Mouse (Mus musculus): ENCODE measurements around the gene Hoxb6.

The Hoxb6 gene

DNA sequence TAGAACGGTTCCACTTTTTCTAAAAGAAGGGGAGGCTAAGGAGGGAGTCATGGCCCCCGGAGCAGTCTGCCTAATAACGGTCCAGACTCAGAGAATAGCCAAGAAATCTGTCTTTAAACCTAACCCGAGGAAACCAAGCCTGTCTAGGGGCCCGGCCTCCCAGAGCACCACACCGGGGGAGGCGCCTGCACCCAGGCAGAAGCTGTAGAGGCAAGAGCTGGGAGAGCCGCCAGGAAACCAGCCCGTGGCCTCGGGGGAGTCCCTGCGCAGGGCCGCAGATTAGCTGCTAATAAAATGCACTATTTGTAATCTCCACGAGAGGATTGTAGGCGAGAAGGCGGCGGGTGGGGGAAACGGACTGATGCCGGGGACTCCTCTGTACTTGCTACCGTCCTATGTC lies 22.4 kb upstream of the Hoxb6 start:
- DNase-seq (ENCODE audit: extremely low spot score), result no peak

GRCm38 (mm10) chr11:96270996-96271540 lies 21.2 kb upstream of the Hoxb6 start, which contains the start of gene Hoxb9:
TSS of gene Hoxb9 (plus strand) at chr11:96271457.
- DNase-seq (ENCODE audit: extremely low spot score), result no peak

DNA sequence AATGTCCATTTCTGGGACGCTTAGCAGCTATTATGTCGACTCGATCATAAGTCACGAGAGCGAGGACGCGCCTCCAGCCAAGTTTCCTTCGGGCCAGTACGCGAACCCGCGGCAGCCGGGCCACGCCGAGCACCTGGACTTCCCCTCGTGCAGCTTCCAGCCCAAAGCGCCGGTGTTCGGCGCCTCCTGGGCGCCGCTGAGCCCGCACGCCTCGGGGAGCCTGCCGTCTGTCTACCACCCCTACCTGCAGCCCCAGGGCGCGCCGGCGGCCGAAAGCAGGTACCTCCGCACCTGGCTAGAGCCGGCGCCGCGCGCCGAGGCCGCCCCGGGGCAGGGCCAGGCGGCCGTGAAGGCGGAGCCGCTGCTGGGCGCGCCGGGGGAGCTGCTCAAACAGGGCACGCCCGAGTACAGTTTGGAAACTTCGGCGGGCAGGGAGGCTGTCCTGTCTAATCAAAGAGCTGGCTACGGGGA lies 20.7 kb upstream of the Hoxb6 start:
- DNase-seq (ENCODE audit: extremely low spot score), result no peak

DNA sequence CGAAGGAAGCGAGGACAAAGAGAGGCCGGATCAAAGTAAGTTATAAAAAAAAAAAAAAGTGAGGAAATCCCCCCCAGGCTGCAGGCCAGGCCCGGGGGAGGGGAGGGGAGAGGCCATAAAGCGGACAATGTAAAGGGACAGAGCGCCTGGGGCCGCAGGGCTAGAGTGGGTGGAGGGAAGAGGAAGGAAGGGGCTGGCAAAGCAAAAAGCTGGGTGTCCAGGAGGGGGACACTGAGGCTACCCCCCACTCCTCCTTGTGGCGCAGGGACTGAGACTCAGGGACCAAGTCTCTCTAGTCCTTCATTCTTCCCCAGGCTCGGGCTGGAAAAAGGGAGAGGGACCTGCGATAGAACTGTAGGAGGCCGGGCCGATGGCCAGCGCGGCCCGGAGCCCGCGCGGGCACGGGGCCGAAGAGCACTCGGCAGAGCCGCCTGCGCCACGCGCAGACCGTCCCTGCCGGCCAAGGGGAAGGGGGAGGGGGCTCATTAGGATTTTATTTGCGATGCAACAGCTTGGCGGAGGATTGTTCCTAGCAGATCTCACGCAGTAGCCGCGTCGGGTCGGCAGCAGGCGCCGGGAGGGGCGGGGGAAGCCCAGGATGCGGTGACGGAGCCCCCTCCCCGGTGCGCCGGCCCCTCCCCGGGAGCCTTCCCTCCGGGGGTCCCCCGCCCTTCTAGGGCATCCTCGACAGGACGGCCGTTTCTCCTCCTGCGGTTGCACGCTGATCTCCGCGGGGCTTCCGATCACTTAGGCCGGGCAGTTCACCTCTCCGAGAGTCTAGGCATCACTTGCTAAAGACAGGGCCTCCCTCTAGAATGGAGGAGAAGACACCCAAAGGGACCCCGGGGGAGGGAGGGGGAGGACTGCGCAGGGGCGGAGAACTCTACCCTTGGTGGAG lies 20.0 kb upstream of the Hoxb6 start:
- DNase-seq (ENCODE audit: extremely low spot score), result no peak

GRCm38 (mm10) chr11:96274428-96274827 lies 17.8 kb upstream of the Hoxb6 start:
- no peak for DNase-seq (ENCODE audit: extremely low spot score)

- no peak for DNase-seq (ENCODE audit: extremely low spot score)
Measured at GRCm38 (mm10) chr11:96275896-96276295, 16.4 kb upstream of the Hoxb6 start.

- no peak for DNase-seq (ENCODE audit: extremely low spot score)
Measured at GRCm38 (mm10) chr11:96277151-96278044, 14.9 kb upstream of the Hoxb6 start.

DNA sequence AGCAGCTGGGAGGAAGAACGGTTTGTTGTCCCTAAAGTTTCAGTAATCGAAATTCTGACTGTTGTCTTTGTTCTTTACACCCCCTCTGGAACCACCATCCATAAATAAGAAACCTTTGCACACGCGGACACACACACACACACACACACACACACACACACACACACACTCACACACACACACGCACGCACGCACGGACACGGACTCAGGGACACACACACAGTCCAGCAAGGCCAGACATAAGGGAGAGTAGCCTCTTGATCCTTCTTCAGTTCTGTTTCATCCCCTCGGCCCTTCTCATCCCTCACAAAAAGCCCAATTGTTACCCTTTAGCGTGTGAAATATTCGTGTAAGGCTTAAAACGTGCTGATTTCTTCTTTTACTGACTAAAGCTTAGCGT lies 14.0 kb upstream of the Hoxb6 start:
- DNase-seq (ENCODE audit: extremely low spot score), result no peak

- peak; percentile 89 for DNase-seq (ENCODE audit: extremely low spot score)
Measured at GRCm38 (mm10) chr11:96278773-96279172, 13.5 kb upstream of the Hoxb6 start.

GRCm38 (mm10) chr11:96279421-96280233 lies 12.6 kb upstream of the Hoxb6 start:
- no peak for DNase-seq (ENCODE audit: extremely low spot score)

- DNase-seq (ENCODE audit: extremely low spot score), result no peak
Measured at GRCm38 (mm10) chr11:96280399-96281378, 11.6 kb upstream of the Hoxb6 start.

DNA sequence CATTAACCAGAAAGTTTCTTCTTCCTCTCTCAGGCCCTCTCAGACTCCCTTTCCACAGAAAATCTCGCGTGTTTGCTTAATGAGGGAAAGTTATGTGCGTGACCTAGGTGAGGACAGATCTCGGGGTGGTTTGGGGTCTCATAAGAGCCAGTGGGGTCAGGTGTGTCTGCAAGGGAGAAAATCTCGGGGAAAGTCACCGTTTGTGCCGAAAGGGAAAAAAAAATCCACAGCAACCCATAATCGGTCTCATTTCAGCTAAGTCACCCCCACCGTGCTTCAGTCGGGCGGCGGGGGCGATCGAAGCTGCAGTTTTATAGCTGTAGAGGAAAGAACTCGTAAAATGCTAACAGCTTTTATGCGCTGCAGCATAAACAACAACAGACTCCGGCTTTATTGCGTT lies 10.9 kb upstream of the Hoxb6 start:
- DNase-seq (ENCODE audit: extremely low spot score), result no peak

GRCm38 (mm10) chr11:96281855-96282570 lies 10.3 kb upstream of the Hoxb6 start, which contains the start of gene Hoxb8:
TSS of gene Hoxb8 (plus strand) at chr11:96281905.
- no peak for DNase-seq (ENCODE audit: extremely low spot score)

GRCm38 (mm10) chr11:96282795-96283430 lies 9.4 kb upstream of the Hoxb6 start:
- DNase-seq (ENCODE audit: extremely low spot score), result no peak

GRCm38 (mm10) chr11:96284041-96284749 lies 8.1 kb upstream of the Hoxb6 start:
- DNase-seq (ENCODE audit: extremely low spot score), result no peak

DNA sequence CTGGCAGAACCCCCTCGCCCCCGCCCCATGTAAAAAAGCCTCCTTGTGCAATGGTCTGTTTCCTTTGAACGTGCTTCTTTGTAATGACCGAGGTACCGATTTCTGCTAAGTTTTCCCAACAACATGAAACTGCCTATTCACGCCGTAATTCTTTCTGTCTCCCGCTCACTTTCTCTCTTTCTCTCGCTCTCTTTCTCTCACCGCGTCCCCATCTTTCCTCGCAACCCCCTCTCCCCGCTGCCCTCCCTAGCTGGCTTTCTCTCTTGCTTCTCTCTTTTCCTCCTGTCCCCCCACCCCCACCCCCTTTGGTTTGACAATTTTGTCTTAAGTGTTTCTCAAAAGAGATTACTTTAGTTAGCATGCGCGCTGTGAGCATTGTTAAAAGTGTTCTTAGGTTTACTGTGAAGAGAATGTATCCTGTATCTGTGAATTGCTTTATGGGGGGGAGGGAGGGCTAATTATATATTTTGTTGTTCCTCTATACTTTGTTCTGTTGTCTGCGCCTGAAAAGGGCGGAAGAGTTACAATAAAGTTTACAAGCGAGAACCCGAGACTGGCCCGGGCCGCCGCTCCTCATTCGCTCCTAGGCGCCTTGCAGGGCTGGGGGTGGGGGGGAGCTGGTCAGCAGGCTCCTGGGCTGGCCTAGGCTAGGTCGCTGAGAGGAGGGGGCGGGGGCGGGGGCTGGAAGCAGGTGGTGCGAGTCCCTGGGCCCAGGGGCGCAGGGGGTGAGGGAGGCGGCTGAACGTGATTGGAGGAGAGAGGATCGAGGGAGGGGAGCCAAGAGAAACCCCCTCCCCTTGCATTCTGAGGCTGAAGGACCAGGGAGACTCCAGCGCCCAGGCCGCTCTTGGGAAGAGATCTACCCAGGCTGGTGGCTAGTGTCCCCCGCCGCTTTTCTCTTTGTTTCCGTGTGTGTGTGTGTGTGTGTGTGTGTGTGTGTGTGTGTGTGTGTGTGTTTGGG lies 7.2 kb upstream of the Hoxb6 start:
- DNase-seq (ENCODE audit: extremely low spot score), result peak; percentile 84
